Comparison of ENCODE assay signal across 20 mouse cellular contexts in the genomic region with DNA sequence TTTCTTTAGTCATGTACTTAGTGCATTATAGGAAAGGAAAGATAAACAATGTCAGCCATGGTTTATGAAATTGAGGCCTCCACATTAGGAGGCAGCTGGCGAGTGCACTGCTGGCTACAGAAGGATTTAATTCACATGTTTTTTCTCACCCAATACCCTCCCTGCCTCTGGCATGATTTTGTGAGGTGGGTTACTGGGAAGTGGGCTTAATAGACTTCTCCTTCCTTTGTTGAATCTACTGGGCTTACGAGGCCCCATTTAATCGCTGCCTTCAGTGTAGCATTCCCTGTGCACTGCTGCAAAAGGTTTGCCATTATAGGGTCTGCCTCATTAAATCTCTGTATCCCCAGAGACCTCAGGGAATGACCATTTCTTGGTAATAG. TPM values are rescaled to one million over a fixed set of nuclear protein-coding genes. Genes with fewer than 3 reads are reported as not detected.
DNase-seq lines count a peak whose midpoint lies in the region; ATAC-seq and TF ChIP-seq lines count a peak whose summit lies in the region.
"Had no signal": no experiment of that assay in that cellular context is flagged by ENCODE, and none has a peak within 500 bp of the region (broad histone marks: within the 10 kb centered on the region; RNA-seq: fewer than 3 reads in every experiment).

No protein-coding gene starts in this region.

- no peak for TF ChIP-seq POLR2A in myocyte (IDR thresholded peaks at IDR 0.05; ENCODE audit: insufficient read length, low read depth)

- 0 out of 2 replicates have a peak overlapping the region, but pooled peaks have one; percentile 16 for H3K27ac ChIP-seq in forebrain, embryonic 13.5 days
- H3K27ac ChIP-seq in forebrain, embryonic 10.5 days: no peak overlapping the region
- H3K27ac ChIP-seq in midbrain, embryonic 13.5 days: 0 out of 2 replicates have a peak overlapping the region, but pooled peaks have one; percentile 2
- no peak overlapping the region for H3K27ac ChIP-seq in midbrain, embryonic 10.5 days (replicated peaks)
- H3K27ac ChIP-seq: embryonic facial prominence, embryonic 12.5 days; heart, embryonic 13.5 days; liver, embryonic 14.5 days; macrophage; stomach, postnatal 0 days had no signal

- H3K4me2 ChIP-seq in forebrain, embryonic 13.5 days: no peak overlapping the region
- no peak overlapping the region for H3K4me2 ChIP-seq in midbrain, embryonic 13.5 days (replicated peaks)
- peak overlapping the region; percentile 16 for H3K4me2 ChIP-seq in myocyte (ENCODE audit: low read depth)
- H3K4me2 ChIP-seq: embryonic facial prominence, embryonic 12.5 days; heart, embryonic 13.5 days had no signal

- peak; percentile 65; the same call in 1 of the 2 replicates for ATAC-seq in forebrain, embryonic 13.5 days
- ATAC-seq in midbrain, embryonic 13.5 days: 0 out of 2 replicates have a peak, but pooled peaks have one; percentile 27
- ATAC-seq: activated CD4-positive, CD25-positive, alpha-beta regulatory T cell, adult 4 months had no signal

- no peak overlapping the region for H3K4me3 ChIP-seq in forebrain, embryonic 13.5 days
- no peak overlapping the region for H3K4me3 ChIP-seq in forebrain, embryonic 10.5 days
- no peak overlapping the region for H3K4me3 ChIP-seq in midbrain, embryonic 13.5 days (replicated peaks)
- H3K4me3 ChIP-seq in midbrain, embryonic 10.5 days: no peak overlapping the region
- H3K4me3 ChIP-seq in myocyte: no peak overlapping the region
- H3K4me3 ChIP-seq: embryonic facial prominence, embryonic 12.5 days; heart, embryonic 13.5 days had no signal

- 31% methylated on average over 3 of the region's 3 CpGs for WGBS in forebrain, embryonic 13.5 days
- 63% methylated on average over 3 of the region's 3 CpGs for WGBS in forebrain, embryonic 10.5 days
- WGBS in midbrain, embryonic 13.5 days: 57% methylated on average over 3 of the region's 3 CpGs
- 91% methylated on average over 3 of the region's 3 CpGs for WGBS in midbrain, embryonic 10.5 days

- H3K27me3 ChIP-seq in forebrain, embryonic 13.5 days: no peaks in the 10 kb centered on the region
- H3K27me3 ChIP-seq in forebrain, embryonic 10.5 days (ENCODE audit: poor library complexity, severe bottlenecking): no peaks in the 10 kb centered on the region
- H3K27me3 ChIP-seq in midbrain, embryonic 13.5 days: no peaks in the 10 kb centered on the region
- H3K27me3 ChIP-seq in midbrain, embryonic 10.5 days (ENCODE audit: low read depth, poor library complexity, severe bottlenecking): no peaks in the 10 kb centered on the region
- H3K27me3 ChIP-seq in myocyte (ENCODE audit: control insufficient read depth, insufficient read depth, insufficient read length): no peaks in the 10 kb centered on the region
- H3K27me3 ChIP-seq: embryonic facial prominence, embryonic 12.5 days; heart, embryonic 13.5 days had no signal

- H3ac ChIP-seq in myocyte (ENCODE audit: control insufficient read depth, insufficient read length): no peak overlapping the region

- no peaks in the 10 kb centered on the region for H3K9me3 ChIP-seq in forebrain, embryonic 13.5 days (replicated peaks)
- no peaks in the 10 kb centered on the region for H3K9me3 ChIP-seq in forebrain, embryonic 10.5 days
- no peaks in the 10 kb centered on the region for H3K9me3 ChIP-seq in midbrain, embryonic 13.5 days
- no peaks in the 10 kb centered on the region for H3K9me3 ChIP-seq in midbrain, embryonic 10.5 days (replicated peaks)
- H3K9me3 ChIP-seq: embryonic facial prominence, embryonic 12.5 days; heart, embryonic 13.5 days had no signal

- no peaks in the 10 kb centered on the region for H3K36me3 ChIP-seq in forebrain, embryonic 13.5 days (ENCODE audit: poor library complexity, severe bottlenecking)
- 0 out of 2 replicates have a peak, but pooled peaks cover 2% of the 10 kb centered on the region for H3K36me3 ChIP-seq in forebrain, embryonic 10.5 days (replicated peaks)
- no peaks in the 10 kb centered on the region for H3K36me3 ChIP-seq in midbrain, embryonic 13.5 days
- peaks cover 6% of the 10 kb centered on the region; the same call in 1 of the 2 replicates for H3K36me3 ChIP-seq in midbrain, embryonic 10.5 days
- H3K36me3 ChIP-seq in myocyte (ENCODE audit: control insufficient read depth, insufficient read depth): no peaks in the 10 kb centered on the region
- H3K36me3 ChIP-seq: embryonic facial prominence, embryonic 12.5 days had no signal

- no peak for DNase-seq in forebrain, embryonic 10.5 days (ENCODE audit: extremely low spot score, low spot score)
- no peak for DNase-seq in midbrain, embryonic 10.5 days (ENCODE audit: low spot score)
- peak; percentile 58 for DNase-seq in forelimb bud, embryonic 11.5 days (ENCODE audit: low read depth, low spot score)
- no peak for DNase-seq in urinary bladder, adult 18-20 months (ENCODE audit: low spot score in 2 of 2)
- DNase-seq: cerebellum, postnatal 25 days; gastrocnemius, postnatal 25 days; heart, postnatal 4 days; kidney, adult 11 months; kidney, postnatal 10 days; layer of hippocampus, adult 9-11 months; thymus, postnatal 14 days had no signal

- no peak overlapping the region for H3K9ac ChIP-seq in forebrain, embryonic 13.5 days
- H3K9ac ChIP-seq in midbrain, embryonic 13.5 days (replicated peaks): no peak overlapping the region
- H3K9ac ChIP-seq: embryonic facial prominence, embryonic 12.5 days; heart, embryonic 13.5 days; liver, embryonic 14.5 days had no signal

- peaks cover 14% of the 10 kb centered on the region; the same call in 1 of the 2 replicates for H3K4me1 ChIP-seq in forebrain, embryonic 13.5 days
- H3K4me1 ChIP-seq in forebrain, embryonic 10.5 days: peaks cover 9% of the 10 kb centered on the region
- 0 out of 2 replicates have a peak, but pooled peaks cover 5% of the 10 kb centered on the region for H3K4me1 ChIP-seq in midbrain, embryonic 13.5 days (replicated peaks)
- H3K4me1 ChIP-seq in midbrain, embryonic 10.5 days: peaks cover 5% of the 10 kb centered on the region; the same call in 1 of the 2 replicates
- H3K4me1 ChIP-seq: heart, embryonic 13.5 days had no signal

- H3K79me2 ChIP-seq in myocyte (ENCODE audit: control insufficient read depth, insufficient read depth): no peaks in the 10 kb centered on the region

TF ChIP-seq in myocyte, 11 proteins besides CTCF, POLR2A, EP300 and RAD21:
- no peak for TF ChIP-seq REST (IDR thresholded peaks at IDR 0.05; ENCODE audit: insufficient read depth, insufficient read length)

RNA-seq across cellular contexts. Expression of a gene that starts 58.3 kb away (rescaled TPM):
- 69.9 and 73.8 TPM in 2 replicates for polyA plus RNA-seq in forebrain, embryonic 13.5 days (2015; fragmentation: Nextera tagmentation; extraction: Ambion mirVana)
- 96.4 and 101 TPM in 2 replicates for polyA plus RNA-seq in forebrain, embryonic 10.5 days (2016; fragmentation: Nextera tagmentation; extraction: Ambion mirVana)
- 71.5 and 73.7 TPM in 2 replicates for polyA plus RNA-seq in midbrain, embryonic 13.5 days (2015; fragmentation: Nextera tagmentation; extraction: Ambion mirVana)
- 89.5 and 102 TPM in 2 replicates for polyA plus RNA-seq in midbrain, embryonic 10.5 days (2016; fragmentation: Nextera tagmentation; extraction: Ambion mirVana)
- 59.0 TPM for polyA plus RNA-seq in myocyte (2012; fragmentation: generic; extraction: Trizol)

RNA-seq across cellular contexts. Expression of a gene that starts 58.4 kb away (rescaled TPM):
- polyA plus RNA-seq in forebrain, embryonic 13.5 days (2015; fragmentation: Nextera tagmentation; extraction: Ambion mirVana): 27.0 and 32.0 TPM in 2 replicates
- 29.1 and 31.2 TPM in 2 replicates for polyA plus RNA-seq in forebrain, embryonic 10.5 days (2016; fragmentation: Nextera tagmentation; extraction: Ambion mirVana)
- 28.6 and 32.8 TPM in 2 replicates for polyA plus RNA-seq in midbrain, embryonic 13.5 days (2015; fragmentation: Nextera tagmentation; extraction: Ambion mirVana)
- 30.0 and 30.3 TPM in 2 replicates for polyA plus RNA-seq in midbrain, embryonic 10.5 days (2016; fragmentation: Nextera tagmentation; extraction: Ambion mirVana)
- 17.8 TPM for polyA plus RNA-seq in myocyte (2012; fragmentation: generic; extraction: Trizol)

Comparison
In these comparisons a context has a peak if more than half of its experiments do, and no peak if none do; other contexts are left out.
1. H3K27ac ChIP-seq: peak in forebrain, embryonic 13.5 days (single experiment) and midbrain, embryonic 13.5 days (single experiment); none in forebrain, embryonic 10.5 days (single experiment) and midbrain, embryonic 10.5 days (single experiment).